Mouse (Mus musculus) naive thymus-derived CD4-positive, alpha-beta T cell, adult 2 months (primary cell): ENCODE measurements around the gene Dlgap5.

Experiments used
- DNase-seq: peaks from one replicate; pipeline ENCODE4 v3.0.0-alpha.2; 2011; ENCODE audit warnings: low read depth

Dlgap5 gene

DNA sequence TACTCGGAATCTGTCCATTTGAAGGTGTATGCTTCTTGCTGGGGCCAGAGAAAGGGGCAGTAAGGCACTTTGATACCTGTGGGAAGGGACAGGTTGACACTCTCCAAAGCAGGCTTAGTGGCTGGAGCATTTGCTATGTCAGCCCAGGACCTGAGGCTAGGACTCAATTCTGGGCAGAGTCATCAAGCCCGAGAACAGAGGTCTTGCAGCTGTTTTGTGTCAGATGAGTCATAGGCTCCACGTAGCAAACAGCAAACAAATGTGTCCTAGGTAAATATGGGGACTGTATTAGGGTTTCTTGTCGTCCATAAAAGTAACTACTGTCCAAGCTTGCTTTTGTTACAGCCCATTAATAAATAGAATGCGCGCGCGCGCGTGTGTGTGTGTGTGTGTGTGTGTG lies 65.9 kb downstream of the Dlgap5 start:
- DNase-seq = no peak

DNA sequence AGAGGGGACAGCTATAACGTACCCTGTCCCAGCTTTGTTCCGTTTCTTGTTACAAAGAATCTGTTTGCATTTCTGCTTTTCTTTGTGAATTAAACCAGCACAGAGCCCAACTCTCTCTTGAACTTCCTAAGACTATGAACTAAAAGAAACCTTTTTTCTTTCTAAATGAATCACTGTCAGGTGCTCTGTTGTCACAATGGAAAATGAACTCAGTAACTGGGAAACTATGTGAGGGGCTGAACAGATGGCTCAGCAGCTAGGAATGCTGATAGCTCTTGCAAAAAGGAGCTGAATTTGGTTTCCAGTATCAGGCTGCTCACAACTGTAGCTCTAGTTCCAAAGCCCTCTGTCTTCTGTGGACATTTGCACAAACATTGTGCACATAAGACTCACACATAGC lies 67.2 kb downstream of the Dlgap5 start:
- DNase-seq = no peak

DNA sequence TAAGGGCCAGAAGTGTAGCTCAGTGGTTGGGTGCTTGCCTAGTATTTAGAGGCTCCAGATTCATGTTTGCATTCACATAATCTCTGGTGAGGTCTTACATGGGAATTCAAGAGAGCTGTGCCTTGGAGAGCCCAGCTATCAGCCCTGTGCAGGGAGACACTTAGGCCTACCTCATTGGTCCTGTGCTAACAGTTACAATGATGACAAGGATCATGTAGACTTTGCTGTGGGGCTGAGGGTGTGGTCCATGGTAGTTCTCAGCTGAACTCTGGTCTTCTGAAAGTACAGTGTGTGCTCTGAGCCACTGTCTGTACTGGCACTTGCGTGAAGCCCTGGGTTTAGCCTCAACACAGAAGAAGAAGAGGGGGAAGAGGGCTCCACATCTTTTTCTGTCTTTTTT lies 71.5 kb downstream of the Dlgap5 start:
- no peak for DNase-seq

DNA sequence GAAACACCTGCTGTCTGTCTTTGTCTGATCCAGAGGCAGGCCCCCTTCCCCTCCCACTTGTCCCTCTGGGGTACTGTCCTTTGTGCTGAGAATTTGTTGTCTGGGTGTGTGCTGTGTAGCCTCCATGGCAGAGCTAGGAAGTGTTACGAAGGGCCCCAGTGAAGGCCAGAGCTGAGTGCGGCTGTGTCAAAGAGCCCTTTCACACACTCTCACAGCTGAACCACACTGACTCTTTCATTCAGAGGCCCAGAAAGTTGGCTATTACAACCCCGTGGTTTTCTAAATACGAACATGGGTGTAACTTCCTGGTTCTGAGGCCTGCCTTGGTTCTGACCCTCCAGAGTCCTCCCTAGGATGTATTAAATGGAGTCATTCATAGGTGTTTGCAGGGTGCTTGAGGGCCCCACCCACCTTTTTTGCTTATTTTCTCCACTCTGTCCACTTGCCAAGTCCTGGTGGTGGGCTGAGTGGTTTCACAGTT lies 76.4 kb downstream of the Dlgap5 start:
- DNase-seq = no peak

DNA sequence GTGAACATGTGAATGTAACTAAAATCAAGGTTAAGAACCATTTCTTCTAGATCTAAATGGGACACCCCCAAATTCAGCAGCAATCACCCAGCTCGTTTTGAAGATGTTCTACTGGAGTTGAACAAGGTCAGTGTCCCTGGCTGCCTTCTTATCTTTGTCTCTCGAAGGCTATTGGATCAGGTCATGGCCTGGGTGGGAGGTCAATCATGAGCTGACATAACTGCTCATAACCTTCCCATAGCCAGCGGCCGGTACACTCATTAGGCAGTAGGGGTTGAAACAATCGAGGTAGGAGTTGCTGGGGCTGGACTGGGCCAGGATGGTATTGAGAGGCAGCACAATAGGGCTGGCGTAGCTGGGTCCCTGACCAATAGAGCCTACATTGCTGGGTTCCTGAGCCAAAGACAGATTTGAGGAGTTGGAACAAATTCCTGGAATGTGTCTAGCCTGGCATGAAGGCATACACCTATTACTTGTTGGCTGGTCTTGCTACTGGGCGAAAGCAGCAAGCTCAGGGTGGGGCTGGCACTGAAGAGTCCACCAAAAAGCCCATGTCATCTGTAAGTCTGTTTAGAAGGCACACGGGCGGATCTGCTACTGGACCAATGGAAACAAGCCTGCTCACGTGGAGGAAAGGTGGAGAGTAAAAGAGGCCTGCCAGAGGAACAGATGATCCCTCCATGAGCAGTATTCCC lies 77.8 kb downstream of the Dlgap5 start:
- no peak for DNase-seq
